Mouse (Mus musculus) spleen, postnatal 36 days (tissue): ENCODE data around the gene Smad3.

Source experiments
- DNase-seq, 2 experiments: peaks; one replicate each; pipeline ENCODE4 v3.0.0; 2022; ENCODE audit warnings: low spot score in 2 of 2, mixed read lengths in 1 of 2

Gene Smad3

GRCm38 (mm10) chr9:63664792-63665646 lies 92.8 kb downstream of the Smad3 start:
- no peak for DNase-seq

DNA sequence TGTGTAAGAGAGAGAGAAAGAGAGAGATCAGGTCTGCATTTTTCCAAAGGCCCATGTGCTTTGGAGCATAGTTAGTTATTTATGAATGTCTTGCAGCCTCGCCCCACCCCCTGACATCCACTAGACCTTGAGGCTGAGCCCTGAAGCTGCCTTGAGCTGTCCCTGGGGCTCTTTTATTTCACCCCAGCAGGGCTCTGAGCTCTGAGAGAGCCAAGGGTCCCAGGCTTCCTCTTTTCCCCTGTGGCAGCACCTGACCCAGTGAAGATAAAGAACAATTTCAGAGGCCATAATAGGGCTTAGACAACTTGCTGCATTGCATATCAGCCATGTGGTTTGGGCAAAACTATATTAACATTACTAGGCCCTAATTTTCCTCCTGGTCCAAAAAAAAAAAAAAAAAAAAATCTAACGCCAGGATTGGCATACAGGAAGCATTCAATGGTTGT lies 93.5 kb downstream of the Smad3 start:
- DNase-seq, result no peak

DNA sequence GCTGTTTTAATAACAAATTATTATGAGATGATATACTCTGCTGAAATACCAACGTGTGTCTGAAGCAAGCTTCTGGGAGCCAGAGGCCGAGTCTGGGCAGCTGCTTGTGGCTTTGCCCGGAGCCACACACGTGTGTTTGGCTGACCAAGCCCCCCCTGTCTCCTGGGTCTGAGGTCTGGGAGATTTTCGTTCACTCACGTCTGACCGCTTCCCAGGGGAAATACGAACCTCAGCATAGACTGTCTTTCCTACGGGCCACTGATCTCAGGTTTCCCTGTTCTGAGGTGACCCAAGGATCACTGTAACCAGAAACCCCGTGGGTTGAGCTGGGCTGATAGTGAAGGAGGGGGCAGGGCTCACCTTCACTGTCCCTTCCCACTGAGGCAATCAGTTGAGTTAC lies 94.6 kb downstream of the Smad3 start:
- DNase-seq, result no peak

GRCm38 (mm10) chr9:63662759-63663158 lies 95.0 kb downstream of the Smad3 start:
- no peak for DNase-seq

DNA sequence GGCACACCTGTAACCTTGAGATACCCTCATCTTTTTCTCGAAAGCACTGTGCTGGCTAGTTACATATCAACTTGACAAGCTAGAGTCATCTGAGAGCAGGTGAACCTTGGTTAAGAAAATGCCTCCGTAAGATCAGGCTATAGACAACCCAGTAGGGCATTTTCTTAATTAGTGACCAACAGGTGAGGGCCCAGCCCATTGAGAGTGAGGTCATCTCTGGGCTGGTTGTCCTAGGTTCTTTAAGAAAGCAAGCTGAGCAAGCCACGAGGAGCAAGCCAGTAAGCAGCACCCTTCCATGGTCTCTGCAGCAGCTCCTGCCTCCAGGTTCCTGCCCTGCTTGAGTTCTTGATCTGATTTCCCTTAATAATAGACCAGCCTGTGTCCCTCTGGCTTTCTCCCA lies 97.1 kb downstream of the Smad3 start:
- no peak for DNase-seq

GRCm38 (mm10) chr9:63660061-63660460 lies 97.7 kb downstream of the Smad3 start:
- DNase-seq, result no peak

DNA sequence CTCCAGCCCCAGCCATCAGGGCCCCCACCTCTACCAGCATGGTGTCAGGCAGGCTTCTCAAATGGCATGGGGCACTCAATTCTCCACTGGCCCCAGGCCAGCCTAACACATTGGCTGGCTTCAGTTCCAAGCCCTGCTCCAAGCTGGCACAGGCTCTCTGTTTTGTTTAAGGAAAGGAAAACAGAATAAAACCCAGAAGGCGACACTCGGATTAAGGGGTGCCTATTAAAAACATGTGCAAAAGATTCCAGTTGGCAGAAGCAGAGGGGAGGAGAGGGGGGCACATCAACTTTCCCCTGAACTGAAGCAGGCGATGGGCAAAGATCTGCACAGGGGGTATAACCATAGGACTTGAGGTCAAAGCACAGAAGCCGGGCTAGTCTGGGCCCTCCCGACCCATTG lies 98.8 kb downstream of the Smad3 start:
- no peak for DNase-seq

DNA sequence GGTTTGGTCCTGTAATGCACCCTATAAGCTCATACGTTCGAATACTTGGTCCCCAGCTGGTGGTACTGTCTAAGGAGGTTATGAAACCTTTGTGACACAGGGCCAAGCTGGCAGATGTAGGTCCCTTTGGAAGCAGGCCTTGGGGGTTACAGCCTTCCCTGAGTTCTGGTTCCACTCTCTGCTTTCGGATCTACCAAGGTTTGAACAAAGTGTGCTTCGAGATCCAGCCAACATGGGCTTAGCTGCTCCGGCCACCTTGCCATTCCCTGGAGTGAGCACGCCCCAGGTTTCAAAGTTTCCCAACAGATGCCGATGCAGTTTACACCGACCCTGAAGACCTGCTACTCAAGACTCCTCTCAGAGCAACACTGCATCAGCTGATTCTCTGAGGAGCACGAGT lies 99.4 kb downstream of the Smad3 start:
- no peak for DNase-seq

GRCm38 (mm10) chr9:63657167-63657566 lies 100.6 kb downstream of the Smad3 start:
- DNase-seq, result no peak

DNA sequence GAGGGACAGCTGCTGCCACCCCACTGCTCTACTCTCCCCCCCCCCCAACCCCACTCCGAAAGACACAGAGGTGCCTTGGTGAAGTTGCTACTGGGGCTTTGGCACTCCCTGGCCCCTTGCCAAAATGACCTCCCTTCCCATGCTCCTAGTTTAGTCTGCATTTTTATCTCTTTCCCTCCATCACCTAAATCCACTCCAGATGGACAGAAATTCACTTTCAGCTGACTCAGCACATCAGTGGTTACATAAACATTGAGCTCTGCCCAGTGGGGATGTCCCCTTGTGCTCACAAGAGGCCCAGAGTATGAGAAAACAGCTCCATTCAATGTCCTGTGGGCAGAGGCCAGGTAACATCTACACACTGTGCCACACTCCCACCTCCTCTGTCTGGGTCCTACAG lies 102.7 kb downstream of the Smad3 start:
- no peak for DNase-seq

GRCm38 (mm10) chr9:63654575-63654974 lies 103.2 kb downstream of the Smad3 start:
- no peak for DNase-seq

DNA sequence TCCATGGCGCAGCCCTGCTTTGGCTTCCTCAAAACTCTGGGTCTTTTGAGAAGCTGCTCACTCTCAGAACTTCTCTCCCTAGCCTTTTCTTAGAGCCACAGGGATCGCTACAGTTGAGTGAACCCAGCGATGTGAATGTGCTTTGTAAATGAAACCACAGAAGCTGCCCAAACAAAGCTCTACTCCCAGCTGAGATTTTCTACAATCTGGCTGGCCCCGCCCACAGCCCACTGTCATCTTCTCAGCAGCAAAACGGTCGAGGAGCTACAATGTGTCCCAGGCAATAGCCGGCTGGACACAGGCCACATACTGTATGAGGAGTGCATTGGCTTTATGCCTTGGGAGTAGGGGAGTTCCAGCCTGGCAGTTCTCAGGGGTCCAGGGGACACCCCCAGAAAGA lies 104.1 kb downstream of the Smad3 start:
- DNase-seq, result no peak

- DNase-seq, result no peak
These were observed 106.2 kb downstream of the Smad3 start for GRCm38 (mm10) chr9:63651594-63651993.

DNA sequence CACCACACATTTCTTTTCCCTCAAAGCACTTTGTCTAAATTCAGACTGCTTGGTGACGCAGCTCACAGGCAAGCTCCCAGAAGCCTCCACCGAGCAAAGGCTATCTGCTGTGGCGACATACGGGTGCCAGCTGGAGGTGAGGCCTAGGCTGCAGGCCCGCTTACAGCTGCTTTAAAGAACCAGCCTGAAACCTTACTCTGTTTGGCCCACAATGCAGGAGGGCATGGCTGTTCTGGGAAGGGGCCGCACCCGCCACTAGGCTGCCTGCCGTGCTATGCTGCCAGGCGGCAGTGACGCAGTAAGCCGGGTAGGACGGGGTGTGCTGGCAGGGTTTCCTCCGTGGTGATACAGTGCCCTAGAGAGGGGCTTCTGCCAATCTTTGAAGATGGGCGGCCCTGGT lies 106.9 kb downstream of the Smad3 start:
- DNase-seq, result no peak

- peak; percentile 17 to 32 for DNase-seq
These were observed 107.8 kb downstream of the Smad3 start for GRCm38 (mm10) chr9:63649841-63650545.

DNA sequence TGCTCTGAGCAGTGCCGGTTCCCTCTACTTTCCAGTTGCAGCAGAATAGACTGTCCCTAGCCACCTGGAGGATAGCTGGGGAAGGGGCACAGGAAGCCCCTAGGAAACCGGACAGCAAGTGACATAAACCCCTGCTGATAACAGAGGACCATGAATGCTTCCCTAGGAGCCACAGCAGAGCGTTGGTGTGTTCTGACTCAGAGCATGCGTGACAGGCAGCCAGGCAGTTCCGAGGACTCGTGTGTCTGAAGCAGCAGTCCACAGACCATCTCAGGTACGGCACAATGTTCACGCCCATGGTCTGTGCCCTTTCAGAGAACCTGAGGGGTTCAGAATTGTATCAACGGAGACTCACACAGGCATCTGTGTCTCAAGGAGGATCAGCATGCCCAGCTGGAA lies 109.3 kb downstream of the Smad3 start:
- DNase-seq, result no peak

GRCm38 (mm10) chr9:63647581-63648519 lies 109.9 kb downstream of the Smad3 start:
- DNase-seq, result no peak

GRCm38 (mm10) chr9:63645084-63645483 lies 112.7 kb downstream of the Smad3 start:
- DNase-seq, result no peak

DNA sequence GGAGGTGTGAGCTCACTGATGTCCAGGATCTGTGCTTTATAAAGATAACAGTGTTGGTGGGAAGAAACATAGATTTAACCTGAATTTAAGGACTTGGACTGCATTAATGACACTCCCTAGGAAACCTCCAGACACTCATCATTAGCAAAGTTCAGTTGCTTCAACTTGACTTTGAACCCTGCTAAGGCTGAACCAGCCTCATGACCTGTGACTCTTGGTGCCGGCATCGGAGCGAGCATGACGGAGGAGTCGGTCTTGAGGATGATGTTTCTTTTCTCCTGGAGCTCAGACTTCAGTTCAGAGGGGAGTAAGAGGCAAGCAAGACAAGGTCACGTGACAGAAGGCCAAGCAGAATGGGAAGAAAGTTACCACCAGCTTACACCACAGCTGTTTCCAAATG lies 113.8 kb downstream of the Smad3 start:
- no peak for DNase-seq

- DNase-seq, result no peak
These were observed 115.7 kb downstream of the Smad3 start for GRCm38 (mm10) chr9:63641983-63642646.

- no peak for DNase-seq
These were observed 121.7 kb downstream of the Smad3 start for GRCm38 (mm10) chr9:63636113-63636512.
